Mouse (Mus musculus) MEL (cell line): Measurements from ENCODE around the gene Klf4. TPM values are rescaled to one million over a fixed set of nuclear protein-coding genes. Genes with fewer than 3 reads are reported as not detected.

ENCODE experiments used
- DNase-seq: peaks from one replicate; pipeline ENCODE4 v3.0.0; 2011; ENCODE audit warnings: low read depth, low spot score
- H3K27ac ChIP-seq: 2 replicates; pipeline ENCODE4 v1.5.1; 2012; ENCODE audit warnings: low read depth, mild to moderate bottlenecking, control low read depth, low read length, moderate library complexity; ENCODE audit not compliant: control insufficient read depth
- H3K27me3 ChIP-seq, 2 experiments: fragments of 150-350 bp in 1 of 2; sonication (generic) in 1 of 2; 2 replicates each; pipeline ENCODE4 v1.6.1; 2012; ENCODE audit warnings: low read length in 2 of 2, mild to moderate bottlenecking in 2 of 2, improper control_type of control experiment in 1 of 2, moderate library complexity in 1 of 2; ENCODE audit not compliant: insufficient read depth in 2 of 2, control insufficient read depth in 1 of 2
- H3K36me3 ChIP-seq, 2 experiments: 2 replicates each; pipeline ENCODE4 v1.6.1; 2012 to 2014; ENCODE audit warnings: low read length in 2 of 2, improper control_type of control experiment in 1 of 2, inconsistent platforms in 1 of 2, mild to moderate bottlenecking in 1 of 2; ENCODE audit not compliant: insufficient read depth in 2 of 2, control insufficient read depth in 1 of 2
- H3K4me1 ChIP-seq, 2 experiments: fragments of 150-350 bp in 1 of 2; sonication (generic) in 1 of 2; 2 replicates each; pipeline ENCODE4 v1.6.1; 2012; ENCODE audit warnings: low read length in 2 of 2, improper control_type of control experiment in 1 of 2, mild to moderate bottlenecking in 1 of 2; ENCODE audit not compliant: insufficient read depth in 2 of 2, control insufficient read depth in 1 of 2
- H3K4me3 ChIP-seq, 2 experiments: fragments of 150-350 bp in 1 of 2; sonication (generic) in 1 of 2; 2 replicates each; pipeline ENCODE4 v1.5.1; 2012; ENCODE audit warnings: low read depth in 2 of 2, low read length in 2 of 2, mild to moderate bottlenecking in 2 of 2, moderate library complexity in 2 of 2, control low read depth in 1 of 2, improper control_type of control experiment in 1 of 2; ENCODE audit not compliant: control insufficient read depth in 1 of 2, insufficient read depth in 1 of 2
- H3K79me2 ChIP-seq: 2 replicates; pipeline ENCODE4 v1.6.1; 2012; ENCODE audit warnings: mild to moderate bottlenecking, low read length, moderate library complexity; ENCODE audit not compliant: control insufficient read depth, poor library complexity, insufficient read depth
- H3K9ac ChIP-seq: 2 replicates; pipeline ENCODE4 v1.6.1; 2012; ENCODE audit warnings: low read depth, mild to moderate bottlenecking, control low read depth, low read length, moderate library complexity; ENCODE audit not compliant: control insufficient read depth, poor library complexity, severe bottlenecking
- H3K9me3 ChIP-seq: fragments of 150-350 bp; sonication (generic); replicated peaks from 2 replicates; pipeline ENCODE4 v1.6.1; 2012; ENCODE audit warnings: mild to moderate bottlenecking, low read length, improper control_type of control experiment, moderate library complexity; ENCODE audit not compliant: insufficient read depth
- BHLHE40 ChIP-seq: IDR thresholded peaks from 2 replicates; pipeline ENCODE4 v1.6.1; 2012; ENCODE audit warnings: low read depth, mild to moderate bottlenecking, inconsistent platforms, low read length, improper control_type of control experiment, borderline replicate concordance
- CHD1 ChIP-seq: IDR thresholded peaks from 2 replicates; pipeline ENCODE4 v1.6.1; 2012; ENCODE audit warnings: low read depth, mild to moderate bottlenecking, inconsistent platforms, low read length, improper control_type of control experiment
- CHD2 ChIP-seq: IDR thresholded peaks from 2 replicates; pipeline ENCODE4 v1.6.1; 2011; ENCODE audit warnings: low read length, improper control_type of control experiment
- E2F4 ChIP-seq: IDR thresholded peaks from 2 replicates; pipeline ENCODE4 v1.6.1; 2011; ENCODE audit warnings: low read depth, low read length, improper control_type of control experiment, borderline replicate concordance
- ELF1 ChIP-seq: IDR thresholded peaks from 2 replicates; pipeline ENCODE4 v1.6.1; 2014; ENCODE audit warnings: low read depth, mild to moderate bottlenecking, inconsistent platforms, low read length, improper control_type of control experiment, moderate library complexity
- ETS1 ChIP-seq: IDR thresholded peaks from 2 replicates; pipeline ENCODE4 v1.6.1; 2012; ENCODE audit warnings: low read depth, mild to moderate bottlenecking, inconsistent platforms, low read length, improper control_type of control experiment, moderate library complexity
- GABPA ChIP-seq: IDR thresholded peaks from 2 replicates; pipeline ENCODE4 v1.6.1; 2012; ENCODE audit warnings: low read depth, mild to moderate bottlenecking, inconsistent platforms, low read length, improper control_type of control experiment, moderate library complexity
- GATA1 ChIP-seq: IDR thresholded peaks from 2 replicates; pipeline ENCODE4 v1.6.1; 2011; ENCODE audit warnings: low read depth, low read length, improper control_type of control experiment
- HCFC1 ChIP-seq: IDR thresholded peaks from 2 replicates; pipeline ENCODE4 v1.6.1; 2012; ENCODE audit warnings: low read depth, mild to moderate bottlenecking, inconsistent platforms, low read length, improper control_type of control experiment, moderate library complexity
- JUND ChIP-seq: IDR thresholded peaks from 2 replicates; pipeline ENCODE4 v1.6.1; 2011; ENCODE audit warnings: low read depth, mild to moderate bottlenecking, improper control_type of control experiment, low read length
- MAFK ChIP-seq: IDR thresholded peaks from 2 replicates; pipeline ENCODE4 v1.6.1; 2011; ENCODE audit warnings: low read depth, mild to moderate bottlenecking, low read length, improper control_type of control experiment, borderline replicate concordance
- MXI1 ChIP-seq: IDR thresholded peaks from 2 replicates; pipeline ENCODE4 v1.6.1; 2011; ENCODE audit warnings: mild to moderate bottlenecking, low read depth, low read length, improper control_type of control experiment
- MYB ChIP-seq: IDR thresholded peaks from 2 replicates; pipeline ENCODE4 v1.6.1; 2011; ENCODE audit warnings: mild to moderate bottlenecking, low read depth, low read length, improper control_type of control experiment
- POLR2A ChIP-seq, 2 experiments: IDR thresholded peaks; 2 replicates each; pipeline ENCODE4 v1.6.1; 2011 to 2012; ENCODE audit warnings: low read length in 2 of 2, mild to moderate bottlenecking in 2 of 2, control low read depth in 1 of 2, improper control_type of control experiment in 1 of 2, low read depth in 1 of 2, moderate library complexity in 1 of 2; ENCODE audit not compliant: control insufficient read depth in 1 of 2, insufficient read depth in 1 of 2, poor library complexity in 1 of 2
- POLR2AphosphoS5 ChIP-seq: IDR thresholded peaks from 2 replicates; pipeline ENCODE4 v1.6.1; 2012; ENCODE audit warnings: low read depth, borderline replicate concordance, mild to moderate bottlenecking, inconsistent platforms, low read length, moderate library complexity, mixed read lengths
- RAD21 ChIP-seq: IDR thresholded peaks from 2 replicates; pipeline ENCODE4 v1.6.1; 2011; ENCODE audit warnings: mild to moderate bottlenecking, low read depth, low read length, improper control_type of control experiment
- RCOR1 ChIP-seq: IDR thresholded peaks from 2 replicates; pipeline ENCODE4 v1.6.1; 2012; ENCODE audit warnings: low read depth, mild to moderate bottlenecking, inconsistent platforms, low read length, improper control_type of control experiment
- SMC3 ChIP-seq: IDR thresholded peaks from 2 replicates; pipeline ENCODE4 v1.6.1; 2011; ENCODE audit warnings: low read depth, low read length, improper control_type of control experiment
- TBP ChIP-seq: IDR thresholded peaks from 2 replicates; pipeline ENCODE4 v1.8.0; 2011; ENCODE audit warnings: low read depth, low read length, improper control_type of control experiment
- UBTF ChIP-seq: IDR thresholded peaks from 2 replicates; pipeline ENCODE4 v1.6.1; 2012; ENCODE audit warnings: low read depth, mild to moderate bottlenecking, inconsistent platforms, low read length, improper control_type of control experiment, moderate library complexity, borderline replicate concordance; ENCODE audit not compliant: insufficient read depth
- USF1 ChIP-seq: IDR thresholded peaks from 2 replicates; pipeline ENCODE4 v1.6.1; 2014; ENCODE audit warnings: low read depth, mild to moderate bottlenecking, inconsistent platforms, low read length, improper control_type of control experiment, moderate library complexity
- ZC3H11A ChIP-seq: IDR thresholded peaks from 2 replicates; pipeline ENCODE4 v1.6.1; 2012; ENCODE audit warnings: low read depth, mild to moderate bottlenecking, inconsistent platforms, low read length, improper control_type of control experiment
- ZKSCAN1 ChIP-seq: IDR thresholded peaks from 2 replicates; pipeline ENCODE4 v1.6.1; 2012; ENCODE audit warnings: low read depth, mild to moderate bottlenecking, inconsistent platforms, low read length, improper control_type of control experiment, moderate library complexity
- ZNF384 ChIP-seq: IDR thresholded peaks from 2 replicates; pipeline ENCODE4 v1.6.1; 2012; ENCODE audit warnings: low read depth, mild to moderate bottlenecking, inconsistent platforms, low read length, improper control_type of control experiment
- polyA plus RNA-seq, 2 experiments: library from polyadenylated mRNA; stranded (reverse) in 1 of 2; unstranded in 1 of 2; fragments of >175 nt in 1 of 2; fragments of >200 nt in 1 of 2; gene quantifications; 2 replicates each; pipeline versions ENCODE4 v1.2.1 to v1.2.4; 2012; ENCODE audit warnings: low replicate concordance in 2 of 2, low read depth in 1 of 2; ENCODE audit not compliant: insufficient read length in 2 of 2, insufficient read depth in 1 of 2, missing spikeins in 1 of 2
- total RNA-seq: library from RNA; depleted of rRNA; stranded (reverse); fragments of 300-350 nt; gene quantifications from 2 replicates; pipeline ENCODE4 v1.2.3, GENCODE M21; 2012

Gene Klf4
- total and polyA plus RNA-seq, 3 experiments, result not detected

GRCm38 (mm10) chr4:55541654-55542053 is 9.4 kb upstream of the Klf4 start:
- Histone ChIP-seq H3K4me1 (no peaks in the 10 kb centered on the region), H3K27me3 (no peaks in the 10 kb centered on the region), H3K36me3 (no peaks in the 10 kb centered on the region), H3K27ac (no peak overlapping the region), H3K4me3 (no peak overlapping the region), H3K79me2 (no peaks in the 10 kb centered on the region), H3K9me3 (no peaks in the 10 kb centered on the region), H3K9ac (no peak overlapping the region)
- no peak for TF ChIP-seq BHLHE40
- TF ChIP-seq MXI1, result no peak
- TF ChIP-seq ELF1, result no peak
- no peak for TF ChIP-seq RAD21
- TF ChIP-seq POLR2A (IDR thresholded peaks at IDR 0.05; ENCODE audit: control insufficient read depth in 1 of 2, insufficient read depth in 1 of 2, low read depth in 1 of 2, low read length in 2 of 2, poor library complexity in 1 of 2), result no peak
- TF ChIP-seq GATA1, result no peak
- TF ChIP-seq E2F4, result no peak
- TF ChIP-seq GABPA, result no peak
- TF ChIP-seq RCOR1, result no peak
- no peak for TF ChIP-seq MYB
- TF ChIP-seq HCFC1, result no peak
- no peak for DNase-seq

GRCm38 (mm10) chr4:55541221-55541620 is 9.0 kb upstream of the Klf4 start:
- H3K27ac ChIP-seq, result no peak overlapping the region
- H3K9ac ChIP-seq, result no peak overlapping the region
- no peak for TF ChIP-seq POLR2AphosphoS5
- no peaks in the 10 kb centered on the region for H3K4me1 ChIP-seq
- no peaks in the 10 kb centered on the region for H3K9me3 ChIP-seq
- no peaks in the 10 kb centered on the region for H3K79me2 ChIP-seq
- no peak for DNase-seq
- no peak overlapping the region for H3K4me3 ChIP-seq
- H3K36me3 ChIP-seq, result no peaks in the 10 kb centered on the region
- no peaks in the 10 kb centered on the region for H3K27me3 ChIP-seq

- Histone ChIP-seq H3K9ac (no peak overlapping the region), H3K27me3 (no peaks in the 10 kb centered on the region), H3K4me1 (no peaks in the 10 kb centered on the region), H3K9me3 (no peaks in the 10 kb centered on the region), H3K27ac (no peak overlapping the region), H3K79me2 (no peaks in the 10 kb centered on the region), H3K4me3 (no peak overlapping the region)
- no peak for DNase-seq
- TF ChIP-seq ETS1, result no peak
- no peak for TF ChIP-seq TBP
- no peak for TF ChIP-seq UBTF
- TF ChIP-seq JUND, result no peak
- no peak for TF ChIP-seq CHD1
- no peak for TF ChIP-seq MAFK
- no peak for TF ChIP-seq POLR2A (IDR thresholded peaks at IDR 0.05; ENCODE audit: control insufficient read depth in 1 of 2, insufficient read depth in 1 of 2, low read depth in 1 of 2, low read length in 2 of 2, poor library complexity in 1 of 2)
- TF ChIP-seq SMC3, result no peak
- TF ChIP-seq E2F4, result no peak
- no peak for TF ChIP-seq ZKSCAN1
- TF ChIP-seq ZC3H11A, result no peak
- TF ChIP-seq ZNF384, result no peak
- no peak for TF ChIP-seq MXI1
- no peak for TF ChIP-seq BHLHE40
- TF ChIP-seq USF1, result no peak
- TF ChIP-seq CHD2, result no peak
- TF ChIP-seq, all 39 proteins: peak for 0
- H3K36me3 ChIP-seq, result no peaks in the 10 kb centered on the region
These were observed 2.7 kb upstream of the Klf4 start for GRCm38 (mm10) chr4:55535012-55535411.
